Mouse (Mus musculus) gastrocnemius, postnatal 14 days (tissue): ENCODE measurements around the gene Sox5. TPM values are rescaled to one million over a fixed set of nuclear protein-coding genes. Genes with fewer than 3 reads are reported as not detected.

Experiments used
- DNase-seq: peaks from one replicate; pipeline ENCODE4 v3.0.0; 2021; ENCODE audit warnings: mixed read lengths
- intact Hi-C: fragments of 180-260 bp; cut with DNase I; formaldehyde crosslinking; loops from one replicate; pipeline ENCODE4 v1.15.1; 2025; ENCODE audit warnings: low total_unique reads
- total RNA-seq, 2 experiments: library from RNA; stranded (reverse); gene quantifications; 2 replicates each; pipeline ENCODE4 v1.2.3; 2021

Sox5 gene
- total RNA-seq, 2 experiments from 2014 or later, result 1.7 to 1.9 TPM

DNA sequence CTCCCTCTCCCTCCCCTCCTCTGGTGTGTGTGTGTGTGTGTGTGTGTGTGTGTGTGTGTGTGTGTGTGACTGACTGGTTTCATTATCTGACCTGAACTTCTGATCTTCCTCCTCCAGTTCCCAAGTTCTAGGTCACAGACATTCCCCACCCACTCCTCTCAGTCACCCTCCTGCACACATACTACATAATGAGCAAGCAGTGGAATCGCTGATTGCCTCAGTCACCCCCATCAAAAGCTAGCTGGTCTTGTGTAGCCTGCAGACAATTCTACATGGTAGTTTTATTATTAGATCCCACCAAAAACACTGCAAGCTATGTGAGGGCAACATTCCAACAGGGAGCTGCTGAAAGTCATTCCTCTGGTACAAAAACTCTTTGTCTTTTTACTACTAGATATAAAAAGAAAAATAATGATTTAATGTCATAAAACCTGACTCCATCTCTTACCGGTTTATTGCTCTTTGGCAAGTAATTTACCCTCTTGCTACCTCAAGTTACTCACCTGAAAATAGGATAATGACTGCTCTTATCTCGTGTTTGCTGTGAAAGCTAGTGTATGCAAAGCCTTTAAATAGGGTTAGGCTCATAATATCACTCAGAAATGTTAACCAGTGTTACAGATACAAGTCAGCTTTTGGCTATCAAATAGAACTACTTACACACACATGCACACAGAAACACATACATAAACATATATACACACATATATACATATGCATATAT lies 733.4 kb downstream of the Sox5 start:
- no peak for DNase-seq
- intact Hi-C loops, result no loop called here

DNA sequence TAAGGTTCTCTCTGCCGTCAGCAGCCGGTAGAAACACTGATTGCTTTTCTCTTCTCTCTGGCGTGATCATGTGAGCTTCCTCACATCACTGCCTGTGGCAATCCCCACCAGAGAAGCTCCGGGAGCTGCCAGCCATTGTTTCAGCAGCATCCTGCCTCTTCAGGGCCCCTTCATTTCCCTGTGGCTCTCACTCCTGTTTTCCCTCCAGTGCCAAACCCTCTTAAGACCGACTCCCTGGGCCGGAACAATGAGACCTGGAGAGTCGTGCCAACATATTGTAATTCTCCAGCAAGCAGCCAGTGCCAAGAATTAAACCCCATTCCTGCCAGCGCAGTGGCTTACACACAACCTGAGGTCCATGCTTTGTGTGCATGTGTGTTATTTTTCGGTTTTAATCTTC lies 736.3 kb downstream of the Sox5 start:
- intact Hi-C loops, result no loop called here
- DNase-seq, result no peak

DNA sequence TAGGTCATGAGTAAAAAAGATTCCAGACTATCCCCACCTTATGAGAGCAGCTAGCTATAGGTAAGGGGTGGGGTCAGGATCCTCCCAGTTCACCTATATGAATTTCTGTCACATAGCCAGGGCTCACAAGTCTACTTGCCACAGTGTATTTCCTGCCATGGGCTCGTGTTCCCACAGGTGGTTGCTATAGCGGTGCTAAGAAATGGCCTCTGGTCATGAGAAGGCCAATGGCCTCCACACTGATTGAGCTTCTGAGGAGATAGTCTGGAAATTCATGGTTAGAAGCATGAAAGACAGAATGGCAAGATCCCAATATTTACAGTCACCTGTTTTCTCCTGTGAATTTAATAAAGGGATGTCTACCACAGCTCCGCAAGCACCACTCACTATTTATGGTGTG lies 737.4 kb downstream of the Sox5 start:
- DNase-seq, result no peak
- intact Hi-C loops, result no loop called here

DNA sequence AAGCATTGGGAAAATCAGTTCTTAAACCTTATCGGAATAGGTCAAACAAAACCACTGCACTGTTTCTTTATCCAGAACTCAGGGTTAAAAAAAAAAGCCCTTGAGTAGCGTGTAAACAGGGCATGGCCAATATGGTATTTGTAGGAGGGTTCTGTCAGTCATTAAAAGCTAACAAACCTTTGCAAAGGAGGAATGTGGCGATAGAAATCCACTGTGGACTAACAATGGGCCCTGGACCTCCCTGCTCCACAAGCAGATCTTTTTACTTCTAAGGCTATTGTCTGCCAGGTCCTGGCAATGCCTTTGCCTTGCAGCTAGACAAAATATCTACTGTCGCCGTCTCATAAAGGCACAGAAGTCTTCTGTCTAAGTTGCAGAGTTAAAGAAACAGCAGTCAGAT lies 738.8 kb downstream of the Sox5 start:
- DNase-seq, result no peak
- intact Hi-C loops, result no loop called here

DNA sequence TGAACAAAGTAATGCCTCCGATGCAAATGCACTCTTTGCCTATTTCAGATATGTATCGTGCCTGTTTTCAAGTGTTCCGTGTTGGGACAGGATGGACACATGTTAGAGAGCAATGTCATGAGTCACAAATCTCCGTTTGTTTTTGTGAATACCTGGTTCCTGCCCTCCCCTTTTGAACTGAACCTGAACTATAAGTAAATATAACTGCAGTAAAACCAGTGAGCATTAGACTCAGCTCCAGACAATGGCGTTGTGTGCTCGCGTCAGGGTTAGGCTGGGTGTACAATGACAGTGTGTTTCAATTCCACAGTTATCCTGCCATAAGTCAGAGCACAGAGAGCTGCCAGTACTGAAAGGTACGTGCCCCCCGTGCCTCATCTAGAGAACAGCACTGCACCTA lies 739.8 kb downstream of the Sox5 start:
- no peak for DNase-seq
- intact Hi-C loops, result no loop called here

DNA sequence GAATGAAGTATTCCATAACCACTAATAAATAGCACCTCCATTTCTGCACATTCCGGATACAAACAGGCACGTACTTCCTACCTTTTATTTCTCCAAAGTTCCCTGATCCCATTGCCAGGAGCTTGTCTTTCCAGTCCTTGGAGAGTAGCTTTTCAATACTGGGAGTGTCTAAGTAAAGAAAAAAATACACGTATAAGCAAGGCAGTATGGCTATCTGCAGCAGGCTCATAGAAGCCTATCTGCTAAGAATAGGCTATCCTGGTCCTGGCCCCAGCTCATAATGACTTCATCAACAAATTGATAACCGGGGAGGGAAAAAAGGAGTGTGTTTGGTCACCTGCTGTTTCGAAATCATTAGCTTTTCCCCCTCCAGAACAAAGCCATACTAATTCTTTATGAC lies 740.6 kb downstream of the Sox5 start:
- intact Hi-C loops, result no loop called here
- DNase-seq, result no peak

DNA sequence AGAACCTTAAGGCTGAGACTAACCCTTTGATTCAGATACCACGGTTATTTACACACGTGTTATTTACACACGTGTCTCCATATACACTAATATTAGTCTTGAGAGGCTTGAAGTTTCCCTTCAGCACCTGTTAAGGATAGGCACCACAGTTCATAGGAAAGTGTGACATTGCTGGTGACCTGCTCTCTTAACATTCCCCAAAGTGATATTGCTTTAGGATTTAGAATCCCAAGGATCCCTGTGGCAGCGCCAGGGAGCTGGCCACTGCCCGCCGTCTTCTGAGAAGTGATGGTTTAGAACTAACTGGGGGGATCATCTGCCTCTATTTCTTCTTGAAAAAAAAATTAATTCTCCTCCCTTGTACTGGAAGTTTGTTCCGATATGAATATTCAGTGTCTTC lies 741.4 kb downstream of the Sox5 start:
- intact Hi-C loops, result no loop called here
- DNase-seq, result no peak

DNA sequence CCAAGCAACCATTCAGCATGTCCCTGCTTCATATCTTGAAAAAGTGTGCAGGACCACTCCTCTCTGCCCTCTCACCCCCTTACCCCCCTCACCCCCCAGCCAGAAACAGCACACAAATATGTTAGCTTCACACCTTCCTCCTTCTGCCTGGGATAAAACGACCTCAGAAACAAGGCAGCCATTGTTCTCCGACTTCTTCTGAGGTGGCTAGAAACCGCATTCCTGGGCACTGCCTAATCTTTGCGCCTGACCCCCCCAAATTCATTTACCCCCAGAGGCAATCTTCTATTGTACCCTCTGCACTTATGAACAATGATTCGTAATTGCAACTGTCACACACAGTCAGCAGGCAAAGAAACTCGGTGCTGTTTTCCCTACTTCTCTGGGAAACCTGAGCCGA lies 742.6 kb downstream of the Sox5 start:
- intact Hi-C loops, result no loop called here
- DNase-seq, result no peak

DNA sequence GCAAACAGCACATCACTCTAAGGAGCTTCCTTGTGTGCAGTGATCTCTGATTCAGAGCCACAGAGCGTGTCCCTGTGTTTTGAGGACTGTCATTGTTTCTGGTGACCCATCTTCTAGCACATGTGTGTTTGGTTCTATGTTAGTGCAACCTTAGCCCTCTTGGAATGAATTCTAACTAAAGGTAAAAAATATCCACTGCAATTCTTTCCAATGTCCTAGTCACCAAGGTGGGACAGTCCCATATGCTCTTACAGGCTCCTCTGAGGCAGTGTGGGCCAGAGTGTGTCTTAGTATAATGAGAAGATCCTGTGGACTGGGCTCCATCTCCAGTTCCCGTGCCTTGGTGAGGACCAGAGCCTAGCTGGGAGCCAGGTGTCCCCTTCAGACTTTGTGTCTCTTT lies 748.6 kb downstream of the Sox5 start:
- intact Hi-C loops, result no loop called here
- no peak for DNase-seq

DNA sequence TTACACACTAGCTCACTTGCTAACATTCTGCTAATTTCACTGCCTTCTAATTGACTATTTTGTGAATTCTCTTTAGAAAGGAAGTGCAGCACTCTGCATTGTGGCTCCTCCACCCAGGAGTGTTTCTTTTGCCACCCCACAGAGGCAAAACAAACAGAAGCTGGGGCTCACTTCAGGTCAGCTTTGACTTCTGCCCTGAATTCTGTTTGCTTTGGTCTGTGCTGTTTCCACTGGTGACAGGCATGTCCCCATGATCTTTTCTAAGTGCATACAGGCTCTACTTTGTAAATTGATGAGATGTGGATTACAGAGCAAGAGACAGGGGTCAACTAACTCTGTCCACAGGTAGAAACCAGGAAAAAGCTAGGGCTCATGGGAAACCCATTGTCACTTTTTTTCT lies 764.8 kb downstream of the Sox5 start:
- intact Hi-C loops, result no loop called here
- DNase-seq, result no peak

DNA sequence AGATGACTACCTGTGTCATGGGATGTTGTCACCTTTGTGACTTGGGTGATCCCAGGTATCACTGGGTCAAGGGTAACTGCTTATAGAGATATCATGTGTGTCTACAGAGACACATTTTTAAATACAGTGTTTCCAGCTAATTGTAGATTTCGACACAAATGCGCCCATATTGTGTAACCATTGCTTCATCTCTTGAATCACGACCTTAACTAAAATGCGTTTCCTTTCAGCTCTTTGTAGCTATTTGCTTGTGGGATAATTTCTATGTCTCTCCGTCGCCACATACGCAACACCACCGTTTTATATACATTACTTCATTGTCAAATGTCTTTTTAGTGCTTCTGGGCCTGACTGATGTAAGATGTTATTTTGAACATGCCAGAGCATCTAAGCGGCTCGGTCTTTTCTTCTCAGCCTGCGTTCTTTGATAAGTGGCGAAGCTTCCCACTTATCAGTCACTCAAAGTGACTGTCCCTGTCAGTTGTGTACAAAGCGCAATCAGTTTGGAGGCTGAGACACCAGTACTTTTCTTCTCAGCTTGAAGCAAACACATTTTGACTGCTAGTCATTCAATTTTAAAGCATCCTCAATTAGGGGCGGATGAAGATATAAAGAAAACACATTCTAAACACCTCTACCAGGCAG lies 769.8 kb downstream of the Sox5 start:
- DNase-seq, result no peak
- intact Hi-C loops, result no loop called here

DNA sequence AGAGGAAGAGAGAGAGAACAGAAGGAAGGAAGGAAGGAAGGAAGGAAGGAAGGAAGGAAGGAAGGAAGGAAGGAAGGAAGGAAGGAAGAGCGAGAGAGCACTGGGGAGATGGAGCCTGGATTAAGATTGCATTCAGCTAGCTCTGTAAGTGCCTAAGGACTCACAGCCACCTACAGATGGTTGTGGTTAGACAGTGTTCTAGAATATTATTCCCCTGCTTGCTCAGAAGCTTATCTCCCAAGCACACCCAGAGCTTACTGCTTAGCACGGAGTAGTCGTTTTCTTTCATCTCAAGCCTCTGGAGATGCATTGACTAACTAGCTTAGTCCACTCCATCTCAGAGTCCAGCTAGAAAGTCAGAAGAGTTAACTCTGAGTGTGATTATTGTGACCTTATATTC lies 770.8 kb downstream of the Sox5 start:
- DNase-seq, result no peak
- intact Hi-C loops, result no loop called here

DNA sequence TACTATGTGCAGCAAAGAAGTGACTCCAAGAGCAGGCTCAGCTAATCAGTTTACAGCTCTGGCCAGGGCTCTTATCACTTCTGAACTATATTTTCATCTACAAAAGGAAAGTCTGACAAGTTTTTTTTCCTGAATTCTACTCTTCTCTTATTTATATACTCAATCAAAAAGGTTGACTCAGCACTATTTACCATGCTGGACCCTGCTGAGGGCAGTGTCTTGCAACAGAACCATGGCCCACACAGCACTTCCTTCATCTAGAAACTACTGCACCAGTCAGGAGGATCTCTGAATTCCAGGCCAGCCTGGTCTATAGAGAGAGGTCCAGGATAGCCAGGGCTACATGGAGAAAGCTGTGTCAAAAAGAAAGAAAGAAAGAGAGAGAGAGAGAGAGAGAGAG lies 771.5 kb downstream of the Sox5 start:
- intact Hi-C loops, result no loop called here
- DNase-seq, result no peak

DNA sequence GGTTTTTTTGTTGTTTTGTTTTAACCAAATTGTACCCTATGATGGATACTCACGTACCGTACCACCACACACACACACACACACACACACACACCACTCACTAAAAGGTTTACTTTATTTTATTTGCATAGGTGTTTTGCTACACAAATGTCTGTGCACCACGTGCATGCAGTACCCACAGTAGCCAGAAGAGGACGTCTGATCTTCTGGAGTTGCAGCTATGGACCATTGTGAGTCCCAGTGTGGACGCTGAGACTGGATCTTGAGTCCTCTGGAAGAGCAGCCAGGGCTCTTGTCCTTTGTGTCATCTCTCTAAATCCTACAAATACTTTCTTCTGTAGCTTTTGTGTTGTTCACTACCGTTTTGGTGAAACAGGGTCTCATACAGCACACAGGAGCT lies 776.6 kb downstream of the Sox5 start:
- intact Hi-C loops, result no loop called here
- no peak for DNase-seq

DNA sequence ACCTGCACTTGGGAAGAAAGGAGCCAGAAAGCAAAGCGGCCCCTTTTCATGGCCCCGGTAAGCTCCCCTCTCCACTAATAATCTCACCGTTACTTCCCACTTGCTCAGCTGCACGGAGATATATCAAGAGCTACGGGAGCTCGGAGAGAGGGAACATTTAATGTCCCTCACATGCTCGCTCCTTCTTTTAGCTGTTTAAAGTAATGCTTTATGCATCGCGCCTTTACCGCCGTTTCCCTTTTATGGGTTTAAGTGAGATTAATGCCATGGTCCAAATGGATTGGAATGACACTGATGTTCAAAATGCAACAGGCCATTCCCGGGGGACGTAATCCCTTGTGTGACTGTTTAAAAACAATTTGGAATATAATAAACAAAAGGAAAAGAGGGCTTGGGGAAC lies 783.6 kb downstream of the Sox5 start:
- intact Hi-C loops, result no loop called here
- no peak for DNase-seq

DNA sequence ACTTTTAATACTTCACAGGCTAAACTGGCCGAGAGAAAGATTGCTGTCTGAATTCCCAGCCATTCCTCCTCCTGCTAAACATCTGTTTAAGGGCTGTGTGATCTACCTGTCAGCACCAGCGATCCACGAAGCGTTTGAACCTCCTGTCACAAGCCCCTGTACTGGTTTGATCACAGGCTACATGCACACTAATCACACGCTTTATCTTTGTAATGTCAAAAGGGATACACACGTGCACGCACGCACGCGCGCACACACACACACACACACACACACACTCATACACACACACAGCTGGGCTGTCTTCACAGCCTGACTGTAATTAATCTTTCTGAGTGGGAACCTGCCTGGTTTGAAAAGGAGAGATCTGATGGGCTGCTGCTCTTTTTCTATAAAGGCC lies 784.2 kb downstream of the Sox5 start:
- intact Hi-C loops, result no loop called here

DNA sequence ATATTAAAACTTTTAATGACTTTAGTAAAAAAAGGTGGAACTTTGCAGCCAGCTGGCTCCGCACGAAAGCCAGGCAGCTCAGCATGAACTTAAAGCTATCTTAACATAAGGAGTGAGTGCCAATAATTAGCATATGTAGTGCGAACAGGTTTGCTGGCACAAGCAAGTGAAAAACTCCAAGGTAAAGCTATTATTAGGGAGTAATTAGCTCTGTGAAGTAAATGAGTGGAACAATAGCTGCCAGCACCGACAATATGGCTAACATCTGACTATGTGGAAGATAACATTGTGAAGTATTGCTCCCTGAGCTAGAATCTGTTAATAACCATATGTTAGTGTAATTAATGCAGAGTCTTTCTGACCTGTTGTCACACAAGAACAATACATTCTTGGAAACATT lies 786.7 kb downstream of the Sox5 start:
- intact Hi-C loops, result no loop called here
- no peak for DNase-seq

More for the DNA sequence above, 784.2 kb downstream of the Sox5 start:
- no peak for DNase-seq

DNA sequence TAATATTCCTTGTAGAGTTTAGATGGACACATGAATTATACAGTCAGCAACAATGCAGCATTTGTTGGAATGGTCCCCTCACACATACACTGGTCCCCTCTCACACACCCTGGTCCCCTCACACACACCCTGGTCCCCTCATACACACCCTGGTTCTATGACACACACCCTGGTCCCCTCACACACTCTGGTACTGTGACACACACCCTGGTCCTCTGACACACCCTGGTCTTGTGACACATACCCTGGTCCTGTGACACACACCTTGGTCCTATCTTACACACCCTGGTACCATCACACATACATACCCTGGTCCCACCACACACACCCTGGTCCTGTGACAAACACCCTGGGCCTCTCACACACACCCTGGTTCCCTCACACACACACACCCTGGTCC lies 794.2 kb downstream of the Sox5 start:
- intact Hi-C loops, result no loop called here
- DNase-seq, result no peak

DNA sequence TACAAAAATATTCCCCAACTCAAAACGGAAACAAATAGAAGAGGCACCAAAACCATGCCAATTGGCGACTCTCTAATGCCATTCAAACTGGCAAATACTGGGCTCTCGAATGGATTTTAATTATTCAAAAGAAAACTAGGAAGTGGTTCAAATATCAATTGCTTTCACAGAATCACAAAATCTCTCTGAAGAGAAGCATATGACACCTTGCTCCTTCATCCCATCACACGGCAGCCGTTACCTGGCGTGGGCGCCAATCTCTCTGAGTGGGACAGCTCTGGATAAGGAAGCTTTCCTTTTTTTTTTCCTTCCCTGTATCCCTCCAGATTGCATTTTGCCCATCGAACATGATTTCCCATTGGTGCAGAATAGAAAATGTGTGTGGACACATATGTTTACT lies 801.6 kb downstream of the Sox5 start:
- intact Hi-C loops, result no loop called here
- no peak for DNase-seq

DNA sequence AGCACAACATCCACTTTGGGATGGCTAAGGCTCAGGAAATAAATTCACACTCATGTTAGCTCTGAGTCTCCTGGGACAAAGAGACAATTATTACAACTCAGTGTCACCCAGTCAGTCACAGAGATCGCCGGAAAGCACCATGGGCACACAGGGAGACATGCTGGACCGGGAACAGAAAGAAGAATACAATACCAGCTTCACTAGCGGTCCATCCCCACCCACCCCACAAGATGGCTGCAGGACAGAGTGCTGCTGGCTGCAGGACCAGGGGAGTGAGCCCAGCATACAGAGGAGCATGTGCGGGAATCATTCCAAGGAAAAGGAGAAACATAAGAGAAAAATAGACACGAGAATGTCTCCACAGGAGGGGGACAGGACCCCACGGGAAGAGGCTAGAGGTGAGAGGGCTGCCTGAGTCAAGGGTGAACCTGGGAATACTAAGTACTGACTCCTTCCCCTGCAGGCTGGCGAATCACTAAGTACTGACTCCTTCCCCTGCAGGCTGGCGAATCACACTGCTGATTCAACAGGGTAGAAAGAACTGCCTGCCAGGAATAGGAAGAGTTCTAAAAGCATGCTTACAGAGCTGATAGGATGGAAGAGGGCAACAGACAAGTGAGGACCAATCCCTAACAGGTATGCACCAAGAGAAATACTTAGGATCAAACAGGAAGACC lies 813.9 kb downstream of the Sox5 start:
- no peak for DNase-seq
- intact Hi-C loops, result no loop called here

DNA sequence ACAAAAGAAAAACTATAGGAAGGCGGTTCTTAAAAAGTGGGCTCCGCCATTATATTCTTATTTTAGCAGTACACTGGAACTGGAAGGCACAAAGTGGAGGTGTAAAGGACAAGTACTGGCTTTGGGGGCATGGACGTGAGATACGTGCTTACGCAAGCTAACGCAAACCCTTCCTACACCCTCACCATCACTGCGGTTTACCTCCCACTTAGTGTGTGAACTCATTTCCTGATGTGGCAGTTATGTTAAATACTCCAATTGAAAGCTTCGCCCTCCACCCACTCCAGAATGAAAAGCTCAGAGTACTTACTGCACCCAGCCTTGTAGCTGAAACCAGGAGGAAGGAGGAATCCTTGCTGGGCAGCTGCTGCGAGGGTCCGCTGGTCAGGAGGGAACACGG lies 821.3 kb downstream of the Sox5 start:
- intact Hi-C loops, result no loop called here
- DNase-seq, result no peak
